Comparison of ENCODE assay signal across 8 mouse cellular contexts in genomic region chr6:29985058-29985498, GRCm38 (mm10).
A peak's percentile ranks its signal among the peaks of the same experiment; 100 is the strongest.
DNase-seq lines count a peak whose midpoint lies in the region; ATAC-seq lines count a peak whose summit lies in the region.

No protein-coding gene starts in this region.

- peak; percentile 97 for ATAC-seq in CD4-positive, CD25-positive, alpha-beta regulatory T cell, adult 4 months
- peak; percentile 87 for ATAC-seq in heart, embryonic 12.5 days (ENCODE audit: insufficient number of reproducible peaks, low FRiP score)
- ATAC-seq in kidney, embryonic 16.5 days (ENCODE audit: low FRiP score, low TSS enrichment): peak; percentile 88
- peak; percentile 92 for ATAC-seq in liver, embryonic 13.5 days (ENCODE audit: low read depth)
- ATAC-seq in stomach, embryonic 16.5 days (ENCODE audit: insufficient read depth, low FRiP score): peak; percentile 90

- no peaks in the 10 kb centered on the region for H3K9me3 ChIP-seq in heart, embryonic 12.5 days (replicated peaks)
- H3K9me3 ChIP-seq in kidney, embryonic 16.5 days (ENCODE audit: low read length): no peaks in the 10 kb centered on the region
- H3K9me3 ChIP-seq in liver, embryonic 13.5 days (replicated peaks): no peaks in the 10 kb centered on the region
- 0 out of 2 replicates have a peak, but pooled peaks cover 4% of the 10 kb centered on the region for H3K9me3 ChIP-seq in stomach, embryonic 16.5 days (replicated peaks; ENCODE audit: control insufficient read depth, low read length)

- H3K9ac ChIP-seq in heart, embryonic 12.5 days: peak overlapping the region; percentile 63
- peak overlapping the region; percentile 67 for H3K9ac ChIP-seq in kidney, embryonic 16.5 days (replicated peaks; ENCODE audit: low read length)
- H3K9ac ChIP-seq in liver, embryonic 13.5 days: peak overlapping the region; percentile 73
- peak overlapping the region; percentile 68 for H3K9ac ChIP-seq in stomach, embryonic 16.5 days (ENCODE audit: low read length)

- WGBS in heart, embryonic 12.5 days: under 1% methylated on average over 37 of the region's 37 CpGs
- 0% methylated on average over 37 of the region's 37 CpGs for WGBS in kidney, embryonic 16.5 days
- under 1% methylated on average over 37 of the region's 37 CpGs for WGBS in liver, embryonic 13.5 days (ENCODE audit: insufficient replicate concordance)
- WGBS in stomach, embryonic 16.5 days: under 1% methylated on average over 37 of the region's 37 CpGs

- peak; percentile 16 for DNase-seq in fat pad, adult 2 months (ENCODE audit: extremely low read depth, low read depth, low spot score)
- peak; percentile 86 for DNase-seq in liver, embryonic 13.5 days
- peak; percentile 93 for DNase-seq in natural killer cell, adult 2 months (ENCODE audit: low spot score in 2 of 2)

- H3K4me1 ChIP-seq in brown adipose tissue, adult 24 weeks (ENCODE audit: control insufficient read depth, insufficient read depth, insufficient read length, low read length): no peaks in the 10 kb centered on the region; the same call in 1 of the 2 replicates
- H3K4me1 ChIP-seq in heart, embryonic 12.5 days (replicated peaks): 0 out of 2 replicates have a peak, but pooled peaks cover 6% of the 10 kb centered on the region
- peaks cover 11% of the 10 kb centered on the region for H3K4me1 ChIP-seq in kidney, embryonic 16.5 days (ENCODE audit: insufficient read depth, low read length)
- H3K4me1 ChIP-seq in liver, embryonic 13.5 days (replicated peaks): peaks cover 42% of the 10 kb centered on the region
- no peaks in the 10 kb centered on the region for H3K4me1 ChIP-seq in stomach, embryonic 16.5 days (ENCODE audit: control insufficient read depth, insufficient read depth, low read length)

- peak overlapping the region; percentile 57 for H3K4me3 ChIP-seq in brown adipose tissue, adult 24 weeks (ENCODE audit: insufficient read depth, low read depth, low read length)
- H3K4me3 ChIP-seq in heart, embryonic 12.5 days: peak overlapping the region; percentile 64
- H3K4me3 ChIP-seq in kidney, embryonic 16.5 days (ENCODE audit: low read length): peak overlapping the region; percentile 69
- peak overlapping the region; percentile 67 for H3K4me3 ChIP-seq in liver, embryonic 13.5 days (replicated peaks)
- H3K4me3 ChIP-seq in stomach, embryonic 16.5 days (replicated peaks; ENCODE audit: low read length): peak overlapping the region; percentile 63

- H3K4me2 ChIP-seq in heart, embryonic 12.5 days: peak overlapping the region; percentile 96
- H3K4me2 ChIP-seq in kidney, embryonic 16.5 days (replicated peaks; ENCODE audit: low read depth, low read length): peak overlapping the region; percentile 96
- peak overlapping the region; percentile 92 for H3K4me2 ChIP-seq in liver, embryonic 13.5 days
- peak overlapping the region; percentile 95 for H3K4me2 ChIP-seq in stomach, embryonic 16.5 days (ENCODE audit: low read depth, low read length)

- H3K27me3 ChIP-seq in heart, embryonic 12.5 days (replicated peaks): 0 out of 2 replicates have a peak, but pooled peaks cover 4% of the 10 kb centered on the region
- no peaks in the 10 kb centered on the region for H3K27me3 ChIP-seq in kidney, embryonic 16.5 days (ENCODE audit: insufficient read depth, low read length)
- H3K27me3 ChIP-seq in liver, embryonic 13.5 days: no peaks in the 10 kb centered on the region
- H3K27me3 ChIP-seq in stomach, embryonic 16.5 days (ENCODE audit: control insufficient read depth, insufficient read depth, low read length): no peaks in the 10 kb centered on the region

- no peaks in the 10 kb centered on the region for H3K36me3 ChIP-seq in heart, embryonic 12.5 days
- no peaks in the 10 kb centered on the region for H3K36me3 ChIP-seq in kidney, embryonic 16.5 days (ENCODE audit: insufficient read depth, low read length)
- no peaks in the 10 kb centered on the region for H3K36me3 ChIP-seq in liver, embryonic 13.5 days
- H3K36me3 ChIP-seq in stomach, embryonic 16.5 days (ENCODE audit: control insufficient read depth, insufficient read depth, low read length): no peaks in the 10 kb centered on the region

- no peak overlapping the region for H3K27ac ChIP-seq in brown adipose tissue, adult 24 weeks (replicated peaks; ENCODE audit: low read depth, low read length)
- H3K27ac ChIP-seq in heart, embryonic 12.5 days (ENCODE audit: poor library complexity, severe bottlenecking): no peak overlapping the region; the same call in 1 of the 2 replicates
- 0 out of 2 replicates have a peak overlapping the region, but pooled peaks have one; percentile 34 for H3K27ac ChIP-seq in kidney, embryonic 16.5 days (ENCODE audit: low read length)
- H3K27ac ChIP-seq in liver, embryonic 13.5 days: peak overlapping the region; percentile 70
- 0 out of 2 replicates have a peak overlapping the region, but pooled peaks have one; percentile 2 for H3K27ac ChIP-seq in stomach, embryonic 16.5 days (ENCODE audit: low read length)

Comparison
In these comparisons a context has a peak if more than half of its experiments do, and no peak if none do; other contexts are left out.
1. H3K27ac ChIP-seq: peak in kidney, embryonic 16.5 days (single experiment), liver, embryonic 13.5 days (single experiment) and stomach, embryonic 16.5 days (single experiment); none in brown adipose tissue, adult 24 weeks (single experiment) and heart, embryonic 12.5 days (single experiment).
2. DNase-seq: peak in every context shown above with its lines; median percentile 93 in natural killer cell, adult 2 months; 86 in liver, embryonic 13.5 days; 16 in fat pad, adult 2 months.
3. Peak in every context shown above with its lines, with median percentiles within 50 percentile points of each other: ATAC-seq, H3K4me3 ChIP-seq, H3K4me2 ChIP-seq and H3K9ac ChIP-seq.